Mouse (Mus musculus) lung, embryonic 14.5 days (tissue): Measurements from ENCODE around the gene Trmt44. TPM values are rescaled to one million over a fixed set of nuclear protein-coding genes. Genes with fewer than 3 reads are reported as not detected.

Source experiments
- ATAC-seq: fragments of 200-750 bp; cut with Nextera tagmentation; 2 replicates; pipeline ENCODE4 v1.8.0; 2017; ENCODE audit warnings: mild to moderate bottlenecking, moderate TSS enrichment, moderate library complexity; ENCODE audit not compliant: insufficient read depth
- DNase-seq: peaks from one replicate; pipeline ENCODE4 v3.0.0-alpha.2; 2015
- H3K27ac ChIP-seq: fragments of 300-500 bp; sonication (generic); 2 replicates; pipeline ENCODE4 v1.5.1; 2014; ENCODE audit warnings: low read depth, mild to moderate bottlenecking, moderate library complexity
- H3K27me3 ChIP-seq: fragments of 300-500 bp; sonication (generic); 2 replicates; pipeline ENCODE4 v1.6.1; 2014; ENCODE audit warnings: low read length, control low read depth; ENCODE audit not compliant: insufficient read depth
- H3K36me3 ChIP-seq: fragments of 300-500 bp; sonication (generic); 2 replicates; pipeline ENCODE4 v1.6.1; 2014; ENCODE audit warnings: control low read depth; ENCODE audit not compliant: insufficient read depth
- H3K4me1 ChIP-seq: fragments of 300-500 bp; sonication (generic); 2 replicates; pipeline ENCODE4 v1.6.1; 2014; ENCODE audit warnings: antibody characterized with exemption, control low read depth; ENCODE audit not compliant: insufficient read depth
- H3K4me2 ChIP-seq: fragments of 300-500 bp; sonication (generic); 2 replicates; pipeline ENCODE4 v1.6.1; 2014; ENCODE audit warnings: mild to moderate bottlenecking
- H3K4me3 ChIP-seq: fragments of 300-500 bp; sonication (generic); 2 replicates; pipeline ENCODE4 v1.5.1; 2014; ENCODE audit warnings: low read depth, low read length
- H3K9ac ChIP-seq: fragments of 300-500 bp; sonication (generic); 2 replicates; pipeline ENCODE4 v1.6.1; 2014
- H3K9me3 ChIP-seq: fragments of 300-500 bp; sonication (generic); 2 replicates; pipeline ENCODE4 v1.6.1; 2016; ENCODE audit warnings: low read depth, low read length, control low read depth
- CTCF ChIP-seq: IDR thresholded peaks from 2 replicates; pipeline ENCODE4 v1.5.1; 2016; ENCODE audit warnings: antibody characterized with exemption, low read depth
- WGBS: fragments of 180-500 bp; shearing (Covaris S2); extraction: QIAGEN DNeasy Blood & Tissue Kit; methylation state at CpG from one replicate; pipeline ENCODE4 v1.1.7; 2014; 5-methylcytosine and 5-hydroxymethylcytosine counted together
- polyA plus RNA-seq: library from polyadenylated mRNA; unstranded; fragments of >200 nt; fragmentation: Nextera tagmentation; extraction: Ambion mirVana; gene quantifications from 2 replicates; pipeline ENCODE4 v1.2.1, GENCODE M21; 2014

Trmt44 gene
- polyA plus RNA-seq, 1 experiment from 2014 or later = 8.8 TPM

DNA sequence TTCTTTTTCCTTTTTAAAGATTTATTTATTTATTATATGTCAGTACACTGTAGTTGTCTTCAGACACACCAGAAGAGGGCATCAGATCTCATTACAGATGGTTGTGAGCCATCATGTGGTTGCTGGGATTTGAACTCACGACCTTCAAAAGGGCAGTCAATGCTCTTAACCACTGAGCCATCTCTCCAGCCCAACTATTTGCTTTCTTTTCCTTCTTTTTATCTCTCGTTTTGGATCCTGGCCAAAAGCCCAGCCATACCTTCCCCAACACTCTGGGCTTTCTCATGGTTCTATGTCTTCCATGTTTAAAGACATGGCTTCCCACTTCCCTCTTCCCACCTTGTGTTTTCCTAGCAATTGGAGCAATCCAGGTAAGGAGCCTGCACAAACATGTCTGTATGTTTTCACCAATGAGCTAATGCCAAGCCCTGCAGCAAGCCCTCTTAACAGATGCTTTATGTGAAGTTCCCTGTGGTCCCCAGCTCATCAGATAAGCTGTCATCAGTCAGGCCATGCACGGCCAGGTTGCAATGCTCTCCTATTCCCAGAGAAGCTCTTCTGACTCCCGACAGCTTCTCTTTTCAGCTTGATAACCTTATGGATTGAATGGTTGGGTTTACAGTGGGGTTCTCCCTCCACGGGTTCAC is 4.5 kb upstream of the Trmt44 start:
- TF ChIP-seq CTCF = no peak
- H3K9me3 ChIP-seq = no peaks in the 10 kb centered on the region
- no peak overlapping the region for H3K4me2 ChIP-seq
- ATAC-seq = no peak
- H3K36me3 ChIP-seq = no peaks in the 10 kb centered on the region
- H3K4me3 ChIP-seq = no peak overlapping the region
- no peak overlapping the region for H3K27ac ChIP-seq
- whole genome bisulfite sequencing = 30% methylated on average over 5 of the region's 5 CpGs
- no peaks in the 10 kb centered on the region for H3K27me3 ChIP-seq
- DNase-seq = no peak
- H3K4me1 ChIP-seq = peaks cover 6% of the 10 kb centered on the region
- no peak overlapping the region for H3K9ac ChIP-seq

- no peaks in the 10 kb centered on the region for H3K9me3 ChIP-seq
- TF ChIP-seq CTCF = no peak
- ATAC-seq (no peak), DNase-seq (no peak)
- no peaks in the 10 kb centered on the region for H3K36me3 ChIP-seq
- no peak overlapping the region for H3K4me3 ChIP-seq
- H3K9ac ChIP-seq = no peak overlapping the region
- no peak overlapping the region for H3K4me2 ChIP-seq
- H3K4me1 ChIP-seq = peaks cover 9% of the 10 kb centered on the region
- H3K27me3 ChIP-seq = no peaks in the 10 kb centered on the region
- 55% methylated on average over 2 of the region's 2 CpGs for WGBS
- no peak overlapping the region for H3K27ac ChIP-seq
These were observed 3.5 kb upstream of the Trmt44 start for GRCm38 (mm10) chr5:35578411-35578810.

GRCm38 (mm10) chr5:35576409-35577020 is 1.6 kb upstream of the Trmt44 start:
- no peak for TF ChIP-seq CTCF
- no peak for ATAC-seq
- Histone ChIP-seq H3K36me3 (peaks cover 12% of the 10 kb centered on the region), H3K27ac (no peak overlapping the region), H3K4me1 (peaks cover 3% of the 10 kb centered on the region; the same call in 1 of the 2 replicates), H3K27me3 (no peaks in the 10 kb centered on the region), H3K4me2 (no peak overlapping the region), H3K9ac (no peak overlapping the region), H3K4me3 (no peak overlapping the region), H3K9me3 (no peaks in the 10 kb centered on the region)
- 83% methylated on average over 10 of the region's 10 CpGs for WGBS
- DNase-seq = no peak

DNA sequence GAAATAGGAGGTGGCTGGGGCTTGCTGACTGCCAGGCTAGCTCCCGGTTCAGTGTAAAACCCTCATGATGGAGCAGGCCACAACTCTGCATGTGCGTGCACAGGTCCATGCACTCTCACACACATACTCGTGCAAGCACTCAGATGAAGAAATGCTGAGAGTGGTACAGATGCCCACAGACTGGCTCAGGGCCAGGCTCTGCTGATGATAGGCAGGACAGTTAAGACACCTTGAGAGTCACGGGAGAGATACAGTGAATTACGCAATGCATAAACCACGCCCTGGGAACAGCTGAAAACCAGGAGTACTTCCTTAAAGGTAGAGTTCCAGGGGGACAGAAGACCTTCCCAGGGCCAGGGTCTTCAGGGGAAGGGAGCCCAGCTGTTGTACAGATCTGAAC is 3.3 kb downstream of the Trmt44 start:
- no peaks in the 10 kb centered on the region for H3K27me3 ChIP-seq
- H3K4me3 ChIP-seq = no peak overlapping the region
- WGBS = 86% methylated on average over 6 of the region's 6 CpGs
- peaks cover 3% of the 10 kb centered on the region; the same call in 1 of the 2 replicates for H3K4me1 ChIP-seq
- no peak overlapping the region for H3K4me2 ChIP-seq
- H3K9ac ChIP-seq = no peak overlapping the region
- ATAC-seq = no peak
- no peak overlapping the region for H3K27ac ChIP-seq
- DNase-seq = no peak
- H3K9me3 ChIP-seq = no peaks in the 10 kb centered on the region
- TF ChIP-seq CTCF = no peak
- peaks cover 52% of the 10 kb centered on the region for H3K36me3 ChIP-seq

GRCm38 (mm10) chr5:35566632-35567031 is 8.2 kb downstream of the Trmt44 start:
- peaks cover 88% of the 10 kb centered on the region for H3K36me3 ChIP-seq
- no peak for TF ChIP-seq CTCF
- H3K4me3 ChIP-seq = no peak overlapping the region
- no peak overlapping the region for H3K4me2 ChIP-seq
- H3K27ac ChIP-seq = no peak overlapping the region
- DNase-seq = no peak
- no peak for ATAC-seq
- H3K9me3 ChIP-seq = no peaks in the 10 kb centered on the region
- H3K9ac ChIP-seq = no peak overlapping the region
- no peaks in the 10 kb centered on the region for H3K4me1 ChIP-seq
- no peaks in the 10 kb centered on the region for H3K27me3 ChIP-seq
- 81% methylated on average over 4 of the region's 4 CpGs for WGBS

DNA sequence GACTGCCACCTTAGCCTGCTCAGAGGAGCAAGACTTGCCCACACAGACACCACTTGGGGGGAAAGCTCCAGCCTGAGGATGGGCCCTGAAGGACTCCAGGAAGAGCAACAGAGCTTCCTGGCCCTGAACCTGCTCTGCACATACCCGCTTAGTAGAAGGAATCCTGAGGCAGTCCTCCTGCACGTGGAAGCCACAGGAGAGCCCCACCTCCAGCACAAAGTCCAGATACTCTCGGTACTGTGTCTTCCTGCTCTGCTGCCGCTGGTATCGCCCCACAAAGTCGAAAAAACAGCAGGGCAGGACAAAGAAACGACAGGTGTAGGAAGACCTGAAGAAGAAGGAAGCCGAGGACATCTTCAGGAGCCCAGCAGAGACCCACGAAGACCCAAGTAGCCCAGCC is 9.7 kb downstream of the Trmt44 start:
- Histone ChIP-seq H3K4me2 (no peak overlapping the region), H3K9ac (no peak overlapping the region), H3K27me3 (no peaks in the 10 kb centered on the region), H3K9me3 (no peaks in the 10 kb centered on the region), H3K4me3 (no peak overlapping the region), H3K27ac (no peak overlapping the region), H3K36me3 (peaks cover 83% of the 10 kb centered on the region), H3K4me1 (no peaks in the 10 kb centered on the region)
- no peak for TF ChIP-seq CTCF
- ATAC-seq = no peak
- 88% methylated on average over 9 of the region's 9 CpGs for WGBS
- no peak for DNase-seq

GRCm38 (mm10) chr5:35563449-35563848 is 11.4 kb downstream of the Trmt44 start:
- no peak overlapping the region for H3K9ac ChIP-seq
- H3K27ac ChIP-seq = no peak overlapping the region
- H3K27me3 ChIP-seq = no peaks in the 10 kb centered on the region
- no peak overlapping the region for H3K4me2 ChIP-seq
- DNase-seq (peak; percentile 85), ATAC-seq (0 out of 2 replicates have a peak, but pooled peaks have one; percentile 21)
- WGBS = 0% methylated on average over 1 of the region's 1 CpGs
- H3K36me3 ChIP-seq = peaks cover 77% of the 10 kb centered on the region
- H3K4me1 ChIP-seq = no peaks in the 10 kb centered on the region
- H3K9me3 ChIP-seq = no peaks in the 10 kb centered on the region
- no peak overlapping the region for H3K4me3 ChIP-seq
- peak; percentile 96 for TF ChIP-seq CTCF
